Mouse (Mus musculus): ENCODE data around the gene Slc13a4. TPM values are rescaled to one million over a fixed set of nuclear protein-coding genes. Genes with fewer than 3 reads are reported as not detected.

The Slc13a4 gene
- polyA plus RNA-seq (2015; fragmentation: Nextera tagmentation; extraction: Ambion mirVana) = 0.21 and 0.47 TPM in 2 replicates

GRCm38 (mm10) chr6:35308037-35308436 lies at the start of gene Slc13a4:
Gene Slc13a4 (minus strand): TSS chr6:35308131.
- no peak for ATAC-seq (ENCODE audit: insufficient number of reproducible peaks, low FRiP score, low TSS enrichment, low read depth)
- Histone ChIP-seq H3K27ac (replicated peaks) (no peak within 1 kb of the TSS), H3K9me3 (replicated peaks) (no peaks in the 10 kb centered on the region), H3K9ac (no peak within 1 kb of the TSS), H3K4me3 (replicated peaks) (no peak within 1 kb of the TSS), H3K4me2 (replicated peaks) (no peak within 1 kb of the TSS), H3K4me1 (no peaks in the 10 kb centered on the region), H3K27me3 (no peaks in the 10 kb centered on the region), H3K36me3 (no peaks in the 10 kb centered on the region)
- 40% methylated on average over 7 of the region's 7 CpGs for WGBS

GRCm38 (mm10) chr6:35355320-35355719 lies 47.4 kb upstream of the Slc13a4 start:
- H3K9ac ChIP-seq = no peak overlapping the region
- peaks cover 23% of the 10 kb centered on the region for H3K4me1 ChIP-seq
- H3K4me3 ChIP-seq (replicated peaks) = no peak overlapping the region
- H3K27ac ChIP-seq (replicated peaks) = no peak overlapping the region
- H3K36me3 ChIP-seq = no peaks in the 10 kb centered on the region
- no peaks in the 10 kb centered on the region for H3K27me3 ChIP-seq
- H3K4me2 ChIP-seq (replicated peaks) = no peak overlapping the region
- WGBS = 82% methylated on average over 3 of the region's 3 CpGs
- ATAC-seq (ENCODE audit: insufficient number of reproducible peaks, low FRiP score, low TSS enrichment, low read depth) = no peak
- H3K9me3 ChIP-seq (replicated peaks) = no peaks in the 10 kb centered on the region

- H3K9me3 ChIP-seq (replicated peaks) = no peaks in the 10 kb centered on the region
- peaks cover 23% of the 10 kb centered on the region for H3K4me1 ChIP-seq
- WGBS = 10% methylated on average over 6 of the region's 6 CpGs
- no peaks in the 10 kb centered on the region for H3K27me3 ChIP-seq
- H3K27ac ChIP-seq (replicated peaks) = no peak overlapping the region
- H3K36me3 ChIP-seq = no peaks in the 10 kb centered on the region
- H3K4me2 ChIP-seq (replicated peaks) = peak overlapping the region; percentile 26
- ATAC-seq (ENCODE audit: insufficient number of reproducible peaks, low FRiP score, low TSS enrichment, low read depth) = 0 out of 2 replicates have a peak, but pooled peaks have one; percentile 26
- H3K9ac ChIP-seq = no peak overlapping the region
- H3K4me3 ChIP-seq (replicated peaks) = no peak overlapping the region
Measured at GRCm38 (mm10) chr6:35354622-35354998, 46.7 kb upstream of the Slc13a4 start.

- H3K9ac ChIP-seq = no peak overlapping the region
- no peak overlapping the region for H3K27ac ChIP-seq (replicated peaks)
- ATAC-seq (ENCODE audit: insufficient number of reproducible peaks, low FRiP score, low TSS enrichment, low read depth) = 0 out of 2 replicates have a peak, but pooled peaks have one; percentile 6
Measured at GRCm38 (mm10) chr6:35353846-35354621, 46.1 kb upstream of the Slc13a4 start.

GRCm38 (mm10) chr6:35353416-35353815 lies 45.5 kb upstream of the Slc13a4 start:
- Histone ChIP-seq H3K27me3 (no peaks in the 10 kb centered on the region), H3K4me3 (replicated peaks) (no peak overlapping the region), H3K9ac (no peak overlapping the region), H3K9me3 (replicated peaks) (no peaks in the 10 kb centered on the region), H3K27ac (replicated peaks) (no peak overlapping the region), H3K36me3 (no peaks in the 10 kb centered on the region), H3K4me2 (replicated peaks) (no peak overlapping the region), H3K4me1 (peaks cover 23% of the 10 kb centered on the region)
- 36% methylated on average over 5 of the region's 5 CpGs for WGBS
- ATAC-seq (ENCODE audit: insufficient number of reproducible peaks, low FRiP score, low TSS enrichment, low read depth) = 0 out of 2 replicates have a peak, but pooled peaks have one; percentile 17

More at GRCm38 (mm10) chr6:35353846-35354621, 46.1 kb upstream of the Slc13a4 start:
- no peaks in the 10 kb centered on the region for H3K27me3 ChIP-seq
- H3K9me3 ChIP-seq (replicated peaks) = no peaks in the 10 kb centered on the region
- H3K36me3 ChIP-seq = no peaks in the 10 kb centered on the region
- H3K4me2 ChIP-seq (replicated peaks) = peak overlapping the region; percentile 26
- 7% methylated on average over 18 of the region's 18 CpGs for WGBS
- no peak overlapping the region for H3K4me3 ChIP-seq (replicated peaks)
- peaks cover 23% of the 10 kb centered on the region for H3K4me1 ChIP-seq

GRCm38 (mm10) chr6:35352867-35353266 lies 44.9 kb upstream of the Slc13a4 start:
- Histone ChIP-seq H3K9ac (no peak overlapping the region), H3K4me3 (replicated peaks) (no peak overlapping the region), H3K9me3 (replicated peaks) (no peaks in the 10 kb centered on the region), H3K27ac (replicated peaks) (no peak overlapping the region), H3K36me3 (no peaks in the 10 kb centered on the region), H3K4me1 (peaks cover 23% of the 10 kb centered on the region), H3K27me3 (no peaks in the 10 kb centered on the region), H3K4me2 (replicated peaks) (no peak overlapping the region)
- WGBS = 81% methylated on average over 8 of the region's 8 CpGs
- ATAC-seq (ENCODE audit: insufficient number of reproducible peaks, low FRiP score, low TSS enrichment, low read depth) = no peak

- Histone ChIP-seq H3K4me1 (peaks cover 23% of the 10 kb centered on the region), H3K27me3 (no peaks in the 10 kb centered on the region), H3K9ac (no peak overlapping the region), H3K9me3 (replicated peaks) (no peaks in the 10 kb centered on the region), H3K4me3 (replicated peaks) (no peak overlapping the region), H3K36me3 (no peaks in the 10 kb centered on the region), H3K27ac (replicated peaks) (no peak overlapping the region), H3K4me2 (replicated peaks) (no peak overlapping the region)
- 89% methylated on average over 3 of the region's 3 CpGs for WGBS
- no peak for ATAC-seq (ENCODE audit: insufficient number of reproducible peaks, low FRiP score, low TSS enrichment, low read depth)
Measured at GRCm38 (mm10) chr6:35351826-35352225, 43.9 kb upstream of the Slc13a4 start.

- Histone ChIP-seq H3K27ac (replicated peaks) (no peak overlapping the region), H3K9me3 (replicated peaks) (no peaks in the 10 kb centered on the region), H3K4me3 (replicated peaks) (no peak overlapping the region), H3K9ac (no peak overlapping the region), H3K27me3 (no peaks in the 10 kb centered on the region), H3K36me3 (no peaks in the 10 kb centered on the region), H3K4me2 (replicated peaks) (no peak overlapping the region), H3K4me1 (peaks cover 19% of the 10 kb centered on the region)
- 50% methylated on average over 7 of the region's 7 CpGs for WGBS
- ATAC-seq (ENCODE audit: insufficient number of reproducible peaks, low FRiP score, low TSS enrichment, low read depth) = no peak
Measured at GRCm38 (mm10) chr6:35349784-35350183, 41.9 kb upstream of the Slc13a4 start.

GRCm38 (mm10) chr6:35338640-35339039 lies 30.7 kb upstream of the Slc13a4 start:
- Histone ChIP-seq H3K4me2 (replicated peaks) (no peak overlapping the region), H3K27ac (replicated peaks) (no peak overlapping the region), H3K4me1 (no peaks in the 10 kb centered on the region), H3K9ac (no peak overlapping the region), H3K4me3 (replicated peaks) (no peak overlapping the region), H3K9me3 (replicated peaks) (no peaks in the 10 kb centered on the region), H3K27me3 (no peaks in the 10 kb centered on the region), H3K36me3 (no peaks in the 10 kb centered on the region)
- no peak for ATAC-seq (ENCODE audit: insufficient number of reproducible peaks, low FRiP score, low TSS enrichment, low read depth)
- 31% methylated on average over 3 of the region's 3 CpGs for WGBS

- no peak overlapping the region for H3K27ac ChIP-seq (replicated peaks)
- no peaks in the 10 kb centered on the region for H3K36me3 ChIP-seq
- H3K4me2 ChIP-seq (replicated peaks) = no peak overlapping the region
- H3K9me3 ChIP-seq (replicated peaks) = no peaks in the 10 kb centered on the region
- H3K27me3 ChIP-seq = no peaks in the 10 kb centered on the region
- 68% methylated on average over 8 of the region's 8 CpGs for WGBS
- H3K4me3 ChIP-seq (replicated peaks) = no peak overlapping the region
- H3K9ac ChIP-seq = no peak overlapping the region
- ATAC-seq (ENCODE audit: insufficient number of reproducible peaks, low FRiP score, low TSS enrichment, low read depth) = no peak
- H3K4me1 ChIP-seq = no peaks in the 10 kb centered on the region
Measured at GRCm38 (mm10) chr6:35337836-35338235, 29.9 kb upstream of the Slc13a4 start.

- Histone ChIP-seq H3K9ac (no peak overlapping the region), H3K27ac (replicated peaks) (no peak overlapping the region), H3K4me1 (0 out of 2 replicates have a peak, but pooled peaks cover 5% of the 10 kb centered on the region), H3K4me3 (replicated peaks) (no peak overlapping the region), H3K4me2 (replicated peaks) (no peak overlapping the region), H3K36me3 (no peaks in the 10 kb centered on the region), H3K27me3 (no peaks in the 10 kb centered on the region), H3K9me3 (replicated peaks) (no peaks in the 10 kb centered on the region)
- no peak for ATAC-seq (ENCODE audit: insufficient number of reproducible peaks, low FRiP score, low TSS enrichment, low read depth)
- 74% methylated on average over 5 of the region's 5 CpGs for WGBS
Measured at GRCm38 (mm10) chr6:35335452-35335851, 27.5 kb upstream of the Slc13a4 start.

- H3K9ac ChIP-seq = no peak overlapping the region
- H3K4me2 ChIP-seq (replicated peaks) = no peak overlapping the region
- H3K9me3 ChIP-seq (replicated peaks) = no peaks in the 10 kb centered on the region
- no peaks in the 10 kb centered on the region for H3K27me3 ChIP-seq
- no peak overlapping the region for H3K27ac ChIP-seq (replicated peaks)
- no peak for ATAC-seq (ENCODE audit: insufficient number of reproducible peaks, low FRiP score, low TSS enrichment, low read depth)
- H3K4me1 ChIP-seq = peaks cover 9% of the 10 kb centered on the region; the same call in 1 of the 2 replicates
- no peak overlapping the region for H3K4me3 ChIP-seq (replicated peaks)
- WGBS = 71% methylated on average over 4 of the region's 4 CpGs
- no peaks in the 10 kb centered on the region for H3K36me3 ChIP-seq
Measured at GRCm38 (mm10) chr6:35334278-35334677, 26.3 kb upstream of the Slc13a4 start.
